Mouse (Mus musculus) stomach, embryonic 15.5 days (tissue): ENCODE data around the gene B3gnt2. TPM values are rescaled to one million over a fixed set of nuclear protein-coding genes. Genes with fewer than 3 reads are reported as not detected.

Experiments used
- ATAC-seq: fragments of 200-750 bp; cut with Nextera tagmentation; 2 replicates; pipeline ENCODE4 v1.8.0; 2017; ENCODE audit warnings: low read depth, moderate number of reproducible peaks, moderate TSS enrichment; ENCODE audit not compliant: insufficient read depth, low FRiP score
- H3K27ac ChIP-seq: fragments of 300-500 bp; sonication (generic); 2 replicates; pipeline ENCODE4 v1.5.1; 2015; ENCODE audit warnings: mild to moderate bottlenecking, inconsistent platforms
- H3K27me3 ChIP-seq: fragments of 300-500 bp; sonication (generic); replicated peaks from 2 replicates; pipeline ENCODE4 v1.6.1; 2015; ENCODE audit warnings: inconsistent platforms
- H3K36me3 ChIP-seq: fragments of 300-500 bp; sonication (generic); 2 replicates; pipeline ENCODE4 v1.6.1; 2015; ENCODE audit warnings: inconsistent platforms
- H3K4me1 ChIP-seq: fragments of 300-500 bp; sonication (generic); 2 replicates; pipeline ENCODE4 v1.6.1; 2015; ENCODE audit warnings: inconsistent platforms
- H3K4me2 ChIP-seq: fragments of 300-500 bp; sonication (generic); 2 replicates; pipeline ENCODE4 v1.6.1; 2015; ENCODE audit warnings: mild to moderate bottlenecking, inconsistent platforms
- H3K4me3 ChIP-seq: fragments of 300-500 bp; sonication (generic); replicated peaks from 2 replicates; pipeline ENCODE4 v1.5.1; 2015; ENCODE audit warnings: inconsistent platforms
- H3K9ac ChIP-seq: fragments of 300-500 bp; sonication (generic); 2 replicates; pipeline ENCODE4 v1.6.1; 2015; ENCODE audit warnings: inconsistent platforms
- H3K9me3 ChIP-seq: fragments of 300-500 bp; sonication (generic); 2 replicates; pipeline ENCODE4 v1.6.1; 2016; ENCODE audit warnings: inconsistent platforms
- WGBS: fragments of 180-500 bp; shearing (Covaris S2); methylation state at CpG from one replicate; pipeline ENCODE4 v1.1.7; 2015; 5-methylcytosine and 5-hydroxymethylcytosine counted together
- polyA plus RNA-seq: library from polyadenylated mRNA; unstranded; fragments of >200 nt; fragmentation: Nextera tagmentation; extraction: Ambion mirVana; gene quantifications from 2 replicates; pipeline ENCODE4 v1.2.1, GENCODE M21; 2015

B3gnt2 gene
- polyA plus RNA-seq, 1 experiment from 2014 or later = 13.6 TPM

DNA sequence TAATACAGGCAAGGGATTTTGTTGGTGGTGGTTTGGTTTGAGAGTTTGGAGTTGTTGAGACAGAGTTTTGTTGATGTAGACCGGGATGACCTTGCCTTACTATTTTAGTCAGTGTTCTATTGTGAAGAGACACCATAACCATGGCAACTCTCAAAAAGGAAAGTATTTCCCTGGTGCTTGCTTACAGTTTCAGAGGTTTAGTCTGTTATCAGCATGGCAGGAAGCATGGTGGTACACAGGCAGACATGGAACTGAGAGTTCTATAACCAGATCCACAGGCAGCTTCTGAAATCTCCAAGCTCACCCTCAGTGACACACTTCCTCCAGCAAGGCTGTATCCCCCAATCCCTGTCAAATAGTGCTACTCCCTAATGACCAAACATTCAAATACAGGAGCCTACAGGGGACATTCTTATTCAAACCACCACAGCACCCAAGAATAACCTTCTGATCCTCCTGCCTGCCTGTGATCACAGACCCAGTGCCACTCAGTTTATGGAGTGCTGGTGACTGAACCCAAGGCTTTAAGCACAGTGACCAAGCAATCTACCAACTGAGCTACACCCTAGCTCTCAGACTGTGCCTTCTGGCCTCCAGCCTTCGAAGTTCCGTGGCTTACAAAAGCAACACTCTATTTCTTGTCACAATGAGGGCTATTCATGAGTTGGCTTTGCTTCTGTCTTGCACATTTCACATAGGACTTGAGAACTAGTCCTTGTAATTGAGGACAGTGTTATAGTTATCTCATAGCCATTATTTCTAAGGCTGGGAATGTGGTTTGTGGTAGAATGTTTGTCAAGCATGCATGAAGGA lies 104.4 kb downstream of the B3gnt2 start:
- H3K4me3 ChIP-seq = no peak overlapping the region
- ATAC-seq = no peak
- H3K4me1 ChIP-seq = no peaks in the 10 kb centered on the region
- 83% methylated on average over 3 of the region's 3 CpGs for WGBS
- H3K36me3 ChIP-seq = no peaks in the 10 kb centered on the region
- H3K27me3 ChIP-seq = no peaks in the 10 kb centered on the region
- H3K9me3 ChIP-seq = no peaks in the 10 kb centered on the region
- H3K27ac ChIP-seq = no peak overlapping the region
- no peak overlapping the region for H3K4me2 ChIP-seq
- H3K9ac ChIP-seq = no peak overlapping the region

DNA sequence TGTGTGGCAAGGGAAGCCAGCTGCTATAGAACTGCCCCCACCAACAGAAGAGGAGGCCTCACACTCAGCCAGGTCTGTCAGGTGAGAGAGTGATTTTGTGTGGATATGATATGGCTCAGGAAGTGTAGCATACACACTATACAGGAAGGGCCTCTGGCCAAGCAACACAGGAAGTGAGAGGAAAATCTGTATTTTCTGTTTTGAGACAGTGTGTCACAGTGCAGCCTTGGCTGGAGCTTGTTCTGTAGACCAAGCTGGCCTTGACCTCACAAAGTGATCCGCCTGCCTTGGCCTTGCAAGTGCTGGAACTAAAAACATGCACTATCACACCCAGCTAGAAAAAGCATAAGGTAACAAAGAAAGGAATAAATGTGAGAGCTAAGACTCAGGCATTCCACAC lies 105.6 kb downstream of the B3gnt2 start:
- ATAC-seq = no peak
- H3K4me1 ChIP-seq = no peaks in the 10 kb centered on the region
- 84% methylated on average over 1 of the region's 1 CpGs for WGBS

DNA sequence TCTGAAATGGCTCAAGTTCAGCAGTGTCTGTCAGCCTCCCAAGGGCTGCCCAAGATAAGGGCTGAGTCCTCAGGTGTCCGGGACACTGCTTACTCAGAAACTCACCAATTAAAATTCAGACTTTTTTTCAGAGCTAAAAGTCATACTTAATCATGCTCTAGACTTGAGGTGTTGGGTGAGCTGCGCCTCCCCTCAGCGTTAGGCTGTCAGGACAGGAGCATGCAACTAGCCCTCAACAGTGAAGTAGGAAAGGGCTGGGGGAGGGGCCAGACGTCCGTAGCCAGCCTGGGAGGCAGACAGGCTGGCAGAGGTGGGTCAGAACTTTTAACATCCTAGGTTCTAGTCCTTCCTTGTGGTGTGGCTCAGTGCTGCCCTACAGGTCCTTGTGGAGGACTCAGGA lies 108.2 kb downstream of the B3gnt2 start:
- WGBS = 40% methylated on average over 5 of the region's 5 CpGs
- no peak for ATAC-seq
- no peaks in the 10 kb centered on the region for H3K27me3 ChIP-seq

More for the DNA sequence above, 105.6 kb downstream of the B3gnt2 start:
- no peak overlapping the region for H3K27ac ChIP-seq
- H3K4me2 ChIP-seq = no peak overlapping the region
- no peak overlapping the region for H3K4me3 ChIP-seq
- no peaks in the 10 kb centered on the region for H3K36me3 ChIP-seq
- H3K27me3 ChIP-seq = no peaks in the 10 kb centered on the region
- no peak overlapping the region for H3K9ac ChIP-seq
- no peaks in the 10 kb centered on the region for H3K9me3 ChIP-seq

DNA sequence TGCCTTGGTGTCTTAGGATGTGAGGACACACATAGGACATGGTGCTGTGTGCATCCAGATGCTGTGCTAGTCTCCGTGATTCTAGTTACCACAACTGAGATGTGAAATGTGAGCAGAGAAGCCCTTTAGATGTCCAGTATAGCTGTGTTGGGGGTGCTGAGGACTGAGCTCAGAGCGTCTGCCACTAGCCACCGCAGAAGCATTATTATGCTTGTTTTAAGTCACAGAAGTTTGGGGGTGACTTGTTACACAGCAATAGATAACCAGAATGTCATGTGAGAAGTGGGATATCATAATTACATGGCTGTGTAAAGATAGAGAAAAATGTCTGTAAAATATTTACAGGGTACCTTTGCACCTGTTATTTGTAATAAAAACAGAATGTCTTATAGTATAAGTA lies 109.2 kb downstream of the B3gnt2 start:
- 86% methylated on average over 3 of the region's 3 CpGs for WGBS
- Histone ChIP-seq H3K27me3 (no peaks in the 10 kb centered on the region), H3K27ac (no peak overlapping the region), H3K36me3 (no peaks in the 10 kb centered on the region), H3K9ac (no peak overlapping the region), H3K4me3 (no peak overlapping the region), H3K4me2 (no peak overlapping the region), H3K9me3 (no peaks in the 10 kb centered on the region), H3K4me1 (no peaks in the 10 kb centered on the region)
- no peak for ATAC-seq

More for the DNA sequence above, 108.2 kb downstream of the B3gnt2 start:
- H3K27ac ChIP-seq = no peak overlapping the region
- H3K4me3 ChIP-seq = no peak overlapping the region
- H3K36me3 ChIP-seq = no peaks in the 10 kb centered on the region
- no peaks in the 10 kb centered on the region for H3K4me1 ChIP-seq
- H3K9ac ChIP-seq = no peak overlapping the region
- no peak overlapping the region for H3K4me2 ChIP-seq
- H3K9me3 ChIP-seq = no peaks in the 10 kb centered on the region

DNA sequence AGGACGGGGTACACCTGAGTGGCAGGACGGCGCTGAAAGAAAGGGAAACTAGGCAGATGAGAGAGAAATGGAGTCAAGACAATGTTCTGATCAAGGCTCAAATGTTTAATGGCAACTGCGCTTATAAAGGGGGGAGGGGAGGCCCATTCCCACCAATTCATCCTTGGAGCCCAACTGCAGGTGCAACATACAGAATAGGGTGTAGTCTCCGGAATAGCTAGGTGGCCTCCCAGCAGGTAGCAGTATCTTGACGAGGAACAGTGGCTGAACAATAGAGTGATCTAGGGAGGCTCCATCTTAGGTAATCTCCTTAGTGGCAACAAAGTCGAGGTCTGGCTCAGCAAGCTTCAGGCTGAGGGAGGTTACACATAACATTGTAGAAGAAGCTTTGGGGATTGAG lies 113.4 kb downstream of the B3gnt2 start:
- Histone ChIP-seq H3K27me3 (no peaks in the 10 kb centered on the region), H3K36me3 (no peaks in the 10 kb centered on the region), H3K4me3 (no peak overlapping the region), H3K27ac (no peak overlapping the region), H3K4me1 (no peaks in the 10 kb centered on the region), H3K9me3 (no peaks in the 10 kb centered on the region), H3K4me2 (no peak overlapping the region), H3K9ac (no peak overlapping the region)
- ATAC-seq = no peak
- WGBS = 80% methylated on average over 7 of the region's 7 CpGs

DNA sequence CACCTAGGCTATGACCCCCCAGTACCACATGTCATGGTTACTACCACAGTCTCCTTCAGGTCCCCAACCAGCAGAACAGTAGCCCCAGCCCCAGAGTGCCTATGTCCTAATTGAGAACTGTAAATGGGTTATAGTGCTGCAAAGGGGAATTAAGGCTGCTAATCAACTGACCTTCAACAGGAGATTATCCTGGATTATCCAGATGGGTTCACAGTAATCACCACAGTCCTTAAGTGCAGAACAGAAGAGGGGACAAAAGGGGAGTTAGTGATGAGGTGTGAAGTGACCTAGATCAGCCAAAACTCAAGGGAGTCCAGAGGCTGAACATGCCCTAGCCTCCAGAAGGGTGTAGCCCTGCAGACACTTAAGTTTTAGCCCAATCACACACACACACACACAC lies 115.4 kb downstream of the B3gnt2 start:
- H3K27ac ChIP-seq = no peak overlapping the region
- H3K36me3 ChIP-seq = no peaks in the 10 kb centered on the region
- H3K4me1 ChIP-seq = peaks cover 7% of the 10 kb centered on the region; the same call in 1 of the 2 replicates
- H3K9me3 ChIP-seq = no peaks in the 10 kb centered on the region
- H3K4me2 ChIP-seq = no peak overlapping the region
- H3K27me3 ChIP-seq = no peaks in the 10 kb centered on the region
- H3K9ac ChIP-seq = no peak overlapping the region
- no peak for ATAC-seq
- no peak overlapping the region for H3K4me3 ChIP-seq

DNA sequence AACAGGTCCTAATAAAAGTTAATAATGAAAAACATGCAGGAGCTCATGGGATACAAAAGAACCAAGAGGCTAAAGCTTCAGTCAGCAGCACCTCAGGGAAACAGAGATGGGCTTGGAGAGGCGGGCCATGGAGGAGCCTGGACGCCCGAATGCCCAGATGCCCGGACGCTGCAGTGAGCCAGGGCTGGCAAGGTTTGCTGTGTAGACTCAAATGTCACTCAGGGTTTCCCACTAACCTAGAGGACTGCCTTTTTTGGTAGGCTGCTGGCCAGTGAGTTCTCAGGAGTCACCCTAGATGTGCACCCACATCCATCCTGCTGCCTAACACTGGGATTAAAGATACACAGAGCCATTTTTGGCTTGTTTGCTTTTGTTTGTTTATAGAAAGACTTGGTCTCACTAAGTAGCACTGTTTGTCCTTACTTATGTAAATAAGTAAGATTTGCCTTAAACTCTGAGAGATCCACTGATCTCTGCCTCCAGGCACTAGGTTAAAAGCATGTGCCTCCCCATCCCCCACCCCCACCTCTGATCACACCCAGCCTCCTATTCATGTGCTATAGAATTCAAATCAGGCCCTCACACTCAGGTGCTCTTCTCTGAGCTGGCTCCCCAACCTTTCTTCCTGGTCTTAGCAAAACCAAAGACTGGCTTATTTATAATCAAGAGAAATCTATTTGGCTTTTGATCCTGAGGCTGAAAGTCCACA lies 117.0 kb downstream of the B3gnt2 start:
- ATAC-seq = no peak
- H3K27ac ChIP-seq = no peak overlapping the region
- 87% methylated on average over 5 of the region's 5 CpGs for WGBS

DNA sequence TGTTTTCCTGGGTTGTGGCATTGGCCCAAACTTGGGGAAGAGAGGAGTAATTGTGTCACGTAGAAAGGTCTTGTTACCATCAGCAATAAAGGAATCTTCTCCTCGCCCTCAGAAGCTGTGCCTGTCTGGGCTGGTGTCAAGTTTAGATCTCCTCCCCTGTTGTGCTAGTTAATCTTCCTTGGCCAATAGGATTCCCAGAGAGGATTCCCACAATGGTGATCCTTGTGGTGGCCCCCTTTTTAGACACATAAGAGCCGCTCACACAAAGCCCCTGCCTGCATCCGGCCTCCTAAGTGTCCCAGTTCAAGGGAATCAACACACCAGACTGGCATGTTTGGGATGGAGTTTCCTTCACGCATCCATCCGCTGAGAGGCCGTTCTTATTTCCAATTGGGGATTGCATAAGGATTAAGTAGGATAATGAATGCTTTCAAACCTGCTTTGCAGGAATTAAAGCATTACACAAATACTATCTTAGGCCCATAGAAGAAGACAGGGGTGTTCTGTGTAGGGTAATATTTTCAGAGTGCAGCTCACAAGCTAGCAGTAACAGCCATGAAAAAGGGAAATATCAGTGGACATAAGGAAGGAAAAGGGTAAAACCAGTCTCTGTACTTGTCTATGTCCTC lies 118.6 kb downstream of the B3gnt2 start:
- no peaks in the 10 kb centered on the region for H3K27me3 ChIP-seq
- H3K4me2 ChIP-seq = no peak overlapping the region
- H3K36me3 ChIP-seq = no peaks in the 10 kb centered on the region
- H3K27ac ChIP-seq = no peak overlapping the region
- 67% methylated on average over 7 of the region's 7 CpGs for WGBS
- H3K4me3 ChIP-seq = no peak overlapping the region
- no peaks in the 10 kb centered on the region for H3K9me3 ChIP-seq
- ATAC-seq = no peak
- H3K9ac ChIP-seq = no peak overlapping the region
- peaks cover 7% of the 10 kb centered on the region; the same call in 1 of the 2 replicates for H3K4me1 ChIP-seq

More for the DNA sequence above, 117.0 kb downstream of the B3gnt2 start:
- Histone ChIP-seq H3K4me2 (no peak overlapping the region), H3K27me3 (no peaks in the 10 kb centered on the region), H3K36me3 (no peaks in the 10 kb centered on the region), H3K9me3 (no peaks in the 10 kb centered on the region), H3K4me1 (peaks cover 7% of the 10 kb centered on the region; the same call in 1 of the 2 replicates), H3K9ac (no peak overlapping the region), H3K4me3 (no peak overlapping the region)

DNA sequence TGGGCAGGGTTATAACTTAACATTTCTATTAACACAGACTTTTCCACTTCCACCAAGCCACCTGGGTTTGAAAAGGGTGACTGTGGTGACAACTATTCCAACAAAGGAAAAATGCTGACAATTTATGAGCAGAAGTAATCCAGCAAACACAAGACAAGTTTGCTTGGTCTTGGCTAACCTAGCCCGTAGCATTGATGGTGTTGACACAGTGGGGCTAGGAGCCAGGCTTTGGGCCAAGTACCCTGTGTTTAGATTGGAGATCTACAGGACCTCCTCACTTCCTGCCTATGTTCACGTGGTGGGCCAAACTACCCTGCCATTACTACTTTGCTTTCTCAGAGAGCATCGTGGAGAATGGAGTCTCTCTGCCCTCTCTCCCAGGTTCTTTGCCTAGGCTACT lies 119.3 kb downstream of the B3gnt2 start:
- Histone ChIP-seq H3K4me3 (no peak overlapping the region), H3K9ac (no peak overlapping the region), H3K27ac (no peak overlapping the region), H3K27me3 (no peaks in the 10 kb centered on the region), H3K4me1 (peaks cover 7% of the 10 kb centered on the region; the same call in 1 of the 2 replicates), H3K36me3 (no peaks in the 10 kb centered on the region), H3K9me3 (no peaks in the 10 kb centered on the region), H3K4me2 (no peak overlapping the region)
- 64% methylated on average over 3 of the region's 3 CpGs for WGBS
- no peak for ATAC-seq

DNA sequence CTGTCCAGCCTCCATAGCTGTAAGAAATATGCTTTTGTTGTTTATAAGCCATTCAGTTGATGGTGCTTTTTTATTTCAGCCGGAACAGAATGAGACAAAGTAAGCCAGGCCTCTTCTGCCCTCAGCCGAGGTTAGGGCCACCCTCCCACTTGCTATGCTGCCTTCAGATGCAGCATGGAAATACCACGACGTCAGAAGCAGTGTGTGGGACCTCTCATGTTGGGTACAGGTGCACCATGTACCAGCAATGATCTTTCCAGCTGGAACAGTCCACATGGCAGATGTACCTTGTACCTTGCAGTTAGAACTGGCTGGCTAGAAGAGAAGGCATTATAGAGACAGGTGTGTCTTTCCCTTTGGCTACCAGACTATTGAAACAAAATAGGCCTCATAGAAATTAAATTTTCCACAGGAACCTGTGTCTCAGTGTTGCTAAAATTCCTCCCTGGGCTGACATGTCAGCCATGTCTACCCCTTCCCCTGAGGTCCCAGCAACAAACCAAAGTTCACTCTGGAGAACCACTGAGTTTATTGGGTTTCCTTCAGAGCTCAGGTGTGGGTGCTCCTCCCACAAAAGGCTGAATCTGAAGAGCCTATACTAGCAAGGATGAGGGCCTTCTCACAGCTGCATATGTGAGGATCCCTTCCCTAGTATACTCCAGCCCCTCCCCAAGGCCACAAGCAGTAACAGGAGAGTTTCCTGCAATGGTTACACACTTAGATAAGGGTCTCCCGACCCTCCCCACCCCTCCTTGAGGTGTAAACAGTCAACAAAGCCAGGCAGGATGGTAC lies 121.1 kb downstream of the B3gnt2 start:
- no peak for ATAC-seq
- no peak overlapping the region for H3K4me3 ChIP-seq
- H3K27me3 ChIP-seq = no peaks in the 10 kb centered on the region
- H3K9ac ChIP-seq = no peak overlapping the region
- H3K4me1 ChIP-seq = peaks cover 7% of the 10 kb centered on the region; the same call in 1 of the 2 replicates
- no peaks in the 10 kb centered on the region for H3K36me3 ChIP-seq
- no peaks in the 10 kb centered on the region for H3K9me3 ChIP-seq
- no peak overlapping the region for H3K27ac ChIP-seq
- no peak overlapping the region for H3K4me2 ChIP-seq
- 63% methylated on average over 5 of the region's 5 CpGs for WGBS

DNA sequence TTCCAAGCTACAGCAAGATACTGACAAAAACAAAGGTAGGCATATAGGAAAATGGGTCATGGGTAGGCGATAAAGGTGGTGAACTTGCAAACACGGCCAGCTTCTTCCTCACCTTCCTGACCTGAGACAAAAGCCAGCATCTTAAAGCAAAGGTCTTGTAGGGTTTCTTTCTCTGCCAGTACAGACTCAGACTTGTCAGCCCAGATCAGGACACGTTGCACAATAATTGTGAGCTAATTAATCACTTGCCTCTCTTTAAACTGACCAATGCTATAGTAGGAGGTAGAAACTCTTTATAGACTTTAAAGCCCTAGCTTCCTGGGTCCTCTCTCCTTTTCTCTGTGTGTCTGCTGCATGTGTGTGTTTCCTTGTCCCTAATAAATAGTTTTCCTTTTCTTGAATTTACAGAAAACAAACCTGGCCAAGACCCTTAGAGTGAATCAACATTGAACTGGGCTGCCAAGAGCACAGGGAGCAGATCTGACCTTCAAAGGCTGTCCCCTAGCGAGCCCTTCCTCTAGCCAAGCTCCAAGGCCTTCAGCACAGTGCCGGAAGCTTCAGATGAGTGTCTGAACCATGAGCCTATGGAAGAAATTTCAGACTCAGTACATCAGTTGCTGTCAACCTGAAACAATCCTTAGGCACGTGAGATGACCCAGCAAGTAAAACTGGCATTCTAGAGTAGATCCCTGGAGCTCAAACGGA lies 124.1 kb downstream of the B3gnt2 start:
- H3K27me3 ChIP-seq = no peaks in the 10 kb centered on the region
- H3K9me3 ChIP-seq = no peaks in the 10 kb centered on the region
- no peak overlapping the region for H3K27ac ChIP-seq
- no peak overlapping the region for H3K9ac ChIP-seq
- H3K4me1 ChIP-seq = peaks cover 3% of the 10 kb centered on the region; the same call in 1 of the 2 replicates
- H3K36me3 ChIP-seq = no peaks in the 10 kb centered on the region
- no peak for ATAC-seq
- WGBS = 80% methylated on average over 7 of the region's 7 CpGs
- H3K4me3 ChIP-seq = no peak overlapping the region
- no peak overlapping the region for H3K4me2 ChIP-seq
